Mouse (Mus musculus): ENCODE measurements around the gene Ttc7b.

- TF ChIP-seq POLR2A (IDR thresholded peaks at IDR 0.05; ENCODE audit: borderline replicate concordance, extremely low read depth, low read depth, low read length), result no peak
- no peak for TF ChIP-seq CTCF (IDR thresholded peaks at IDR 0.05; ENCODE audit: insufficient read depth, low read length)
These were observed 73.5 kb downstream of the Ttc7b start for GRCm38 (mm10) chr12:100447161-100447560.
